Mouse (Mus musculus) gastrocnemius, postnatal 36 days (tissue): ENCODE measurements around the gene Cx3cl1. TPM values are rescaled to one million over a fixed set of nuclear protein-coding genes. Genes with fewer than 3 reads are reported as not detected.

ENCODE experiments used
- DNase-seq, 2 experiments: peaks; one replicate each; pipeline ENCODE4 v3.0.0; 2022
- intact Hi-C: fragments of 180-260 bp; cut with DNase I; formaldehyde crosslinking; loops from one replicate; pipeline ENCODE4 v1.15.1; 2025
- total RNA-seq, 2 experiments: library from RNA; stranded (reverse); gene quantifications; 2 replicates each; pipeline ENCODE4 v1.2.3; 2021

Cx3cl1 gene
- total RNA-seq, 2 experiments from 2014 or later = 0.52 to 1.6 TPM

DNA sequence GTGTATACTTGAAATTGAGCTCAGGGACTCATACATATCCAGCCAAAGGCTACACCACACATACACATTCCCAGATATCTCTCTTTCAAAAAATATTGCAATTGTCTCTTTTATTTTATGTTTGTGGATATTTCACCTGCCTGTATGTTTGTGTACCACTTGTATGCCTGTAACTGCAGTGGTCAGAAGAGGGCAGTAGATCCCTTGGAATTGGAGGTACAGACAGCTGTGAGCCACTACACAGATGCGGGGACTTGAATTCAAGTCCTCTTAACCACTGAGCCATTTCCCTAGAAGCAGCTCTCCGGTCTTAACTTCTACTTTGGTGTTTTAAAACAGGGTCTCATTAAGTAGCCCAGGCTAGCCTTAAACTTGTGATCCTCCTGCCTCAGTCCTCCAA is 23.0 kb downstream of the Cx3cl1 start:
- intact Hi-C loops = no loop called here

GRCm38 (mm10) chr8:94800278-94800968 is 28.6 kb downstream of the Cx3cl1 start:
- no peak for DNase-seq
- intact Hi-C loops = no loop called here

More for the DNA sequence above, 23.0 kb downstream of the Cx3cl1 start:
- DNase-seq = no peak

DNA sequence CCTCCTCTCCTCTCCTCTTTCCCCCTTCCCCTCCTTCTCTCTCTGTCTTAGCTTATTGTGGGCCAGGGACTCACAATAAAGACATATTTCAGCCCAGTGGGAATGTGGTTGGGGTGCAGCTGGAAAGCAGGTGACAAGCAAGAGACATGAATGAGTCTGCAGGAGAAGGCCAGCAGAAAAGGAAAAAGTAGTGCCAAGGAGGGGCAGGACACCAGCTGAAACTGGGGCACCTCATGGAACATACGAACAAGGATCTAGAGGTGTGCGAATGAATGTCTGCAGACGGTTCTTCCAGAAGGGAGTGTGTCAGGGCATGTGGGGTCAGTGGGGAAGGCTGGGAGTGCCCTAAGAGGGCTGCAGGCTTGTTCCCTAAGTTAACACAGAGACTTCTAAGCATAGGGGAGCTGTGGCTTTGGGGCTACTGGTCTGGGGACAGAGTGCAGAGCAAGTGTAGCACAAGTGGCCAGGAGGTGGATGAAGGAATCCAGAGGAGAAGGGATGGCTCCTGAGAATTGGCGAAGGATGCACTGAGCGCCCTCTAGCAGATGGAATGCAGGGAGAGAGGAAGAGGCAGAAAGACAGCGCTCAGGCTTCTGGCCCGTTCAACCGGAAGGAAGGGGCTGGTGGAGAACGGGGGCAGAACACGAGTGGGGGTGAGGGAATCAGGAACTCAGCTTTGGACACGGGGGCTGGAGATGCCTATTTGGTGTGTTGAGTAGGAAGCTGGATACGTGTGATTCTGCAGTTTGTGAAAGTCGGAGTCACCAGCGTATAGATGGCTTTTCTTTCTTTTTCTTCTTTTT is 29.7 kb downstream of the Cx3cl1 start:
- intact Hi-C loops = no loop called here
- peak in 1 of 2 experiments; percentile 6 for DNase-seq

- no peak for DNase-seq
- intact Hi-C loops = no loop called here
These were observed 30.6 kb downstream of the Cx3cl1 start for GRCm38 (mm10) chr8:94802375-94802774.

DNA sequence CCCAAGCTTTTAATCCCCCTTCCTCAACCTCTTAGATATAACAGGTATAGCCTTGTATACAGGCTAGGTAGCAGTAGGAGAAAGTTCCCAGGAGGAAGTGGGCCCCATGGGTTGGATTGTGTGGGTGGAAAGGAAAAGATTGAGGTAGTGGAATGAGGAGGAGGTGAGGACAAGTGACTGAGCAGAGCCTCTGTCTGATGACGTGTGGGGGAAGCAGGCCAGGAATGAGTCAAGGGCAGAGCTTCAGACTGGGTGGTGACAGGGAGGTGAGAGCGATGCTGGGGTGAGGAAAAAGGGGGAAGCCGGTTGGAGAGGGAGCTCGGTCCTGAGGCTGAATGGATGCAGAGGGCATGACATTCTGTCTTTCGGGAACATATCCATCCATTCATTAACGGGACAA is 31.7 kb downstream of the Cx3cl1 start:
- intact Hi-C loops = no loop called here
- DNase-seq = peak in 1 of 2 experiments; percentile 1

- DNase-seq = no peak
- intact Hi-C loops = no loop called here
These were observed 32.9 kb downstream of the Cx3cl1 start for GRCm38 (mm10) chr8:94804546-94805340.

DNA sequence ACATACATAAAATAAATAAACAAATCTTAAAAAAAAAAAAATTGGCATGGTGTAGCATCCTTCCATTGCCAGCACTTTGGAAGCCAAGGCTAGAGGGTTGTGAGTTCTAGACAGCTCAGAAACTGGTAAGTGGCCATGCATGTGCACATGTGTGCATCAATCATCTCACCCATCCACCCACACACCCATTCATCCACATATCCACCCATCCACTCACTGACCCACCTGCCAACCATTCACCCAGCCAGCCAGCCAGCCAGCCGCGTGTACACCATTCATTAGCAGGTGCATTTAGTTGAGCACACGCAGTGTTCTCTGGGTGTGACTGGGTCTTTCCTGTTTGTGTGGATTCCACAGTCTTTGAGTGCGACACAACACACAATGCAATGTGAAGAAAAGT is 34.0 kb downstream of the Cx3cl1 start:
- DNase-seq = no peak
- intact Hi-C loops = no loop called here

DNA sequence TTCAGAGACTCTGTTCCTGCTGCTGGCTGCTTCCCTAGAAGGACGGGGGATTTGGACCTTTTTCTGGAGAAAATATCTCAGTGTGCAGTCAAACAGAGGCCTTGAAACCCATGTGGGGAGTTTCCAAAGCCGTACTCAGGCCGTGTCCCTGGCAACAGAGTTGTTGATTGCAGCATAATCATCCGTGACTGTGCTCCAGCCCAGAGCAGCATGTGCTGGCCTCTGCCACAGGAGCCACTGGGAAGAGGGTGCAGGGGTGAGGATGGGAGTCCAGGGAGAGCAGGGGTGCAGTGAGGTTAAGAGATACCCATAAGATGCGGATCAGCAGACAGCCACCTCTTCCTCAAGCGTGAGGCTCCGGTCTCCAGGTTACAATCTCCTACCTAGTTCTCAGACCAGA is 35.7 kb downstream of the Cx3cl1 start:
- intact Hi-C loops = no loop called here
- DNase-seq = no peak

GRCm38 (mm10) chr8:94808372-94808771 is 36.6 kb downstream of the Cx3cl1 start:
- intact Hi-C loops = no loop called here
- no peak for DNase-seq

GRCm38 (mm10) chr8:94810153-94810552 is 38.3 kb downstream of the Cx3cl1 start, which contains the start of gene Ccl17:
TSS of gene Ccl17 (plus strand) at chr8:94810453.
- intact Hi-C loops = loop anchor here (10.0 kb wide), 1 partner anchor 285 kb away; no protein-coding TSS in a partner anchor
- DNase-seq = no peak

GRCm38 (mm10) chr8:94810855-94811254 is 39.0 kb downstream of the Cx3cl1 start:
- intact Hi-C loops = loop anchor here (10.0 kb wide), 1 partner anchor 286 kb away; no protein-coding TSS in a partner anchor
- DNase-seq = no peak

DNA sequence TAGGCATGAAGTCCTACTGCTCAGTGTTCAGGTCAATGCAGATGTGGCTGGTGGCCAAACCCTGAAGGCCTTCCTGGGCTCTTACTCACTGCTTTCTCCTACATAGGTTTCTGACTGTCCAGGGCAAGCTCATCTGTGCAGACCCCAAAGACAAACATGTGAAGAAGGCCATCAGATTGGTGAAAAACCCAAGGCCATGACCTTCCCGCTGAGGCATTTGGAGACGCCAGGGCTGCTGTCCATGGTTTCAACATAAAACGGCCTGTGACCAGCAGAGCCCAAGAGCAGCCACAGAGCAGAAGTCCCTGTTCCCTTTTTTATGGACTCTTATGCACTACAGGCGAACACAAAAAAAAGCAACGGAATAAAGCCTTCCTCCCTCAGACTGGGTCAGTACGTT is 39.8 kb downstream of the Cx3cl1 start:
- no peak for DNase-seq
- intact Hi-C loops = loop anchor here (2.0 to 10.0 kb wide), 2 partner anchors 287 to 319 kb away; no protein-coding TSS in a partner anchor

- DNase-seq = peak; percentile 58 to 78
- intact Hi-C loops = loop anchor here (1.0 to 10.0 kb wide), 3 partner anchors 108 to 320 kb away; no protein-coding TSS in a partner anchor
These were observed 40.9 kb downstream of the Cx3cl1 start for GRCm38 (mm10) chr8:94812645-94813098.

GRCm38 (mm10) chr8:94814556-94814955 is 42.7 kb downstream of the Cx3cl1 start:
- intact Hi-C loops = loop anchor here (10.0 kb wide), 1 partner anchor 290 kb away; no protein-coding TSS in a partner anchor
- no peak for DNase-seq

DNA sequence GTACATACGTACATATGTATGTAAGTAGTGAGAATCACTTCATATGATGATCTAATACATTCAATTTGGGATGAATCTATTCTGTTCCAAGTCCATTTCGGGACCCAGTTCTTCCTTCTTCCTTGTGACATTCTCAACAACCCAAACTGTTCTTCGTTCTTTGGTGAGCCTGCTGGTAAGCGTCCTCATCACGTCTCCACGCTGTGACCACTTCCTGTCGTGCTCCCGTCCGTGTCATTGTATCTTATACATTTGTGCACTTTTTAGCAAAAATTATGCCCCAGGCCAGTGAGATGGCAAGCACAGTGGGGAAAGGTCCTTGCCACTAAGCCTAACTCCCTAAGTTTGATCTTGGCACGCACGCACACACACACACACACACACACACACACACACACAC is 46.1 kb downstream of the Cx3cl1 start:
- intact Hi-C loops = loop anchor here (10.0 kb wide), 1 partner anchor 293 kb away; no protein-coding TSS in a partner anchor
- DNase-seq = no peak

DNA sequence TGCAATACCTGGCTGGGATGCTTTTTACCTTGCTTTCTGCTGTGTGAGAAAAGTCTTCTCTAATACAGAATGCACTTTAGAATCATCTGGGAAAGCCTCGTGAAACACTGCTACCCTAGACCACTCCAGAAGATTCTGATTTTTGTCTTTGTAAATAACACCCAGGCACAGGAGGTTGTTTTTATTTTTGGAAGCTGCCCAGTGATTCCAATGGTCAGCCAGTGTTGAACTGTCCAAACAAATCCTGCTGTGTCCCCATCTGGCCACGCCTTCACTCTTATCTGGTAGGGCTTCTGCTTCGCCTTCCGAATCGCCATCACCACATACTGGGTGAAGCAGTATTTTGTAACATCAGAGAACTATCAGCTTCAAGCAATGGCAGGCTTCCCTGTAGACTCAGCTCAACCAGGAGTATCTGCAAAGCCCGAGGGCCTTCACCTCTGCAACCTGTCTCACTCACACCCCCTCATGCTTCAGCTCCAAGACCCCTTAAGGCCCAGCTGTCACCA is 47.9 kb downstream of the Cx3cl1 start:
- intact Hi-C loops = loop anchor here (5.0 to 10.0 kb wide), 3 partner anchors 38 to 295 kb away; partner anchors contain the start of gene Polr2c
- DNase-seq = no peak

DNA sequence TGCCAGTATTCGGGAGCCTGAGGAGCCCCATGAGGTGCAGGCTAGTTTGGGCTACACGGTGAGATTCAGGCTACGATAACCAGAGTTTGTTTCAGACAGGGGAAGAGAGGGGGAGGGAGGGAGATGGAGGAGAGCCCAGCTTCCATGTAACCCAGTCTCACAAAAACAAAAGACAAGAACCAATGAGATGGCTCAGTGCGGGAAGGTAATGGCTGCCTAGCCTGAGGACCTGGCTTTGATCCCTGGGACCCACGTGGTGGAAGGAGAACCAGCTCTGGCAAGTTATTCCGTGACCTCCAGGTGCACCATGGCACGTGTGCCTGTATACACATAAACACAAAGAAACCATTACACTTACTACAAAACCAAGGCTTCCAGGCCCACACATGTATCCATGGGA is 48.7 kb downstream of the Cx3cl1 start:
- DNase-seq = no peak
- intact Hi-C loops = loop anchor here (5.0 kb wide), 2 partner anchors 37 to 92 kb away; partner anchors contain the start of gene Polr2c

DNA sequence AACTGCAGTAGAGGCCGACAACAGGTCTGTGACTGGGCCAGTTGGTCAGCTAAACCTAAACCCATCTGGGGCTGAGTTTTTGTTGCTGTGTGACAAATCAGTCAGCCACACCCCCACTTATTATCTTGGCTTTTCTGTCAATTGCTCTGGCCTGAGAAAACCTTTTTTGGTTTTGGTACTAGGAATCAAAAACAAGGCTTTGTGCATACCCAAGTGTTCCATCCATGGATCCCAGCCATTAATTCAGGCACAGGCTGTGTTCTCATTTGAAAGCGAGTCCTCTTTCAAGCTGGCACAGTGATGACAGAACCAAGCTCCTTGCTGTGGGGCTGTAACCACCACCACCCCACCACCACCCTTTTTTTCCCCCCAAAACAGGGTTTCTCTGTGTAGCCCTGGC is 49.6 kb downstream of the Cx3cl1 start:
- no peak for DNase-seq
- intact Hi-C loops = loop anchor here (5.0 kb wide), 2 partner anchors 36 to 91 kb away; partner anchors contain the start of gene Polr2c

GRCm38 (mm10) chr8:94822637-94823560 is 51.1 kb downstream of the Cx3cl1 start:
- peak; percentile 27 to 41 for DNase-seq
- intact Hi-C loops = loop anchor here (5.0 kb wide), 2 partner anchors 34 to 89 kb away; partner anchors contain the start of gene Polr2c
